Mouse (Mus musculus): ENCODE measurements around the gene Snrpa1. TPM values are rescaled to one million over a fixed set of nuclear protein-coding genes. Genes with fewer than 3 reads are reported as not detected.

The Snrpa1 gene
- polyA plus RNA-seq, 1 experiment = 66.0 TPM

GRCm38 (mm10) chr7:66088077-66088476, 29.3 kb downstream of the Snrpa1 start:
- WGBS = 76% methylated on average over 2 of the region's 2 CpGs
- H3K4me3 ChIP-seq (replicated peaks; ENCODE audit: control insufficient read depth, low read depth, low read length) = no peak overlapping the region
- TF ChIP-seq CTCF (IDR thresholded peaks at IDR 0.05; ENCODE audit: control insufficient read depth, insufficient read depth, low read length) = no peak
- TF ChIP-seq POLR2A (IDR thresholded peaks at IDR 0.05; ENCODE audit: borderline replicate concordance, control insufficient read depth, low read depth, low read length) = no peak
- H3K4me1 ChIP-seq (ENCODE audit: control insufficient read depth, insufficient read depth, low read length) = no peaks in the 10 kb centered on the region; the same call in 1 of the 2 replicates
- H3K27ac ChIP-seq (ENCODE audit: control insufficient read depth, insufficient read depth, low read depth, low read length, poor library complexity) = no peak overlapping the region

DNA sequence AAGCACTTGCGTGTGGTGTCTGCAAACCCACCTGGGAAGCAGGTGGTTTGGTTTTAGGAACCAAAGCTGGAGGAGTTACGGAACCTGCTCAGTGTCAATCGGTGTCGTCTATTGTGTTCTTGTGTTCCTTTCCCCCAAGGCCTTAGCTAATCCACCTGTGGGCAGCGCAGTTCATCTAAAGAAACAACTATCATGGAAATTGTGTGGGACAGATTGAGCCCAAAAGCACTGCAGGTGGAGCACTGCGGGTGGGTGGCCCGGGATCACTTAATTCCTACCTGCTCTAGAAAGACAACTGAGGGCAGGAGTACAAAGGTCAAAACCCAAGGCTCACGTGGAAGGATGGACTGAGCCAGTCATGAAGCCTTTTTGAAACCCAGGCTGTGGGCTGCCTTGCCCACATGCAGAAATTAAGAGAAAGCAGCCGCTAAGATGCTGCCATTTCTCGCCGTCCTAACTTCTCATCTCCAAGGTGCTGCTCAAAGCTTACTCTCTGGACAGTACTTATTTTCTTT, 31.9 kb downstream of the Snrpa1 start:
- Histone ChIP-seq H3K4me1 (ENCODE audit: control insufficient read depth, insufficient read depth, low read length) (no peaks in the 10 kb centered on the region), H3K27ac (ENCODE audit: control insufficient read depth, insufficient read depth, low read depth, low read length, poor library complexity) (no peak overlapping the region), H3K4me3 (replicated peaks; ENCODE audit: control insufficient read depth, low read depth, low read length) (no peak overlapping the region)
- TF ChIP-seq CTCF (IDR thresholded peaks at IDR 0.05; ENCODE audit: control insufficient read depth, insufficient read depth, low read length) (no peak), POLR2A (IDR thresholded peaks at IDR 0.05; ENCODE audit: borderline replicate concordance, control insufficient read depth, low read depth, low read length) (no peak)
- WGBS = 86% methylated on average over 11 of the region's 11 CpGs

DNA sequence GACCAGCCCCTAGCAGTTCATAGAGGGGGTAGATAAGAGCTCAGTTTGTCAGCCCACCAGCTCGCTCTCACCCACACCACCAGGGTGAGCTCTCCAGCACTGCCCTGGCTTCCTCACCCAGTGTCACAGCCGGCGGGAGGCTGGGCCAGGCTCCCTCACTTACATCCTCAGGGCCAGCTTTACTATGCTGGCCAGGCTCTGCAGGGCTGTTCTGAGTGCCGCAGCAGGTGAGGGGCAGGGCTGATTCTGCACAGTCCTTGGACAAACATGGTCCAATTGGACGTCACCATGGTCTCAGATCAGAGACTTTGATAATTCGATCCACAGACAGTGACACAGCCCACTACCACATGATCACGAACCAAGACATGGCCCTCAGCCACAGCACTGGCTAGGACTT, 32.8 kb downstream of the Snrpa1 start:
- no peak for TF ChIP-seq CTCF (IDR thresholded peaks at IDR 0.05; ENCODE audit: control insufficient read depth, insufficient read depth, low read length)
- TF ChIP-seq POLR2A (IDR thresholded peaks at IDR 0.05; ENCODE audit: borderline replicate concordance, control insufficient read depth, low read depth, low read length) = no peak
- Histone ChIP-seq H3K4me1 (ENCODE audit: control insufficient read depth, insufficient read depth, low read length) (no peaks in the 10 kb centered on the region), H3K4me3 (replicated peaks; ENCODE audit: control insufficient read depth, low read depth, low read length) (no peak overlapping the region), H3K27ac (ENCODE audit: control insufficient read depth, insufficient read depth, low read depth, low read length, poor library complexity) (no peak overlapping the region)
- WGBS = 80% methylated on average over 7 of the region's 7 CpGs

GRCm38 (mm10) chr7:66092656-66093055, 33.9 kb downstream of the Snrpa1 start:
- 84% methylated on average over 8 of the region's 8 CpGs for WGBS
- TF ChIP-seq CTCF (IDR thresholded peaks at IDR 0.05; ENCODE audit: control insufficient read depth, insufficient read depth, low read length) (no peak), POLR2A (IDR thresholded peaks at IDR 0.05; ENCODE audit: borderline replicate concordance, control insufficient read depth, low read depth, low read length) (no peak)
- H3K4me1 ChIP-seq (ENCODE audit: control insufficient read depth, insufficient read depth, low read length) = no peaks in the 10 kb centered on the region
- H3K4me3 ChIP-seq (replicated peaks; ENCODE audit: control insufficient read depth, low read depth, low read length) = no peak overlapping the region
- H3K27ac ChIP-seq (ENCODE audit: control insufficient read depth, insufficient read depth, low read depth, low read length, poor library complexity) = no peak overlapping the region

DNA sequence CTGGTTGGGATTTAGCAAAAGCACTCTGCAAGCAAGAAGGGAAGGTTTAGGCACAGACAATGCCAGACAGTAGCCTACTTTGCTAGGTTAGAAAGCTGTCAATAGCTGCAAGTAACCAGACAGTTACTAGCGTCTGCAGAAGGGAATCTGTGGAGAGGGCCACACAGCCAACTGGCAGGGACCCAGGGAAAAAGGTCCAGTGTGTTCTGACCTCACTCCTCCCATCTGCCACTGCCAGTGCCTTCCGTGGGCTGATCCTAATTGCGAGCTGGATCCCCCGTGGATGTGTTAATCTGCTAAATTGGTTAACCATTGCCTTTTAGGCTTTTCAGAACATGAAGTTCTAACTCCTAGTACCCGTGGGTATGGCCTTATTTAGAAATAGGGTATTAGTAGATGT, 35.3 kb downstream of the Snrpa1 start:
- TF ChIP-seq CTCF (IDR thresholded peaks at IDR 0.05; ENCODE audit: control insufficient read depth, insufficient read depth, low read length) (no peak), POLR2A (IDR thresholded peaks at IDR 0.05; ENCODE audit: borderline replicate concordance, control insufficient read depth, low read depth, low read length) (no peak)
- Histone ChIP-seq H3K4me1 (ENCODE audit: control insufficient read depth, insufficient read depth, low read length) (no peaks in the 10 kb centered on the region), H3K4me3 (replicated peaks; ENCODE audit: control insufficient read depth, low read depth, low read length) (no peak overlapping the region), H3K27ac (ENCODE audit: control insufficient read depth, insufficient read depth, low read depth, low read length, poor library complexity) (no peak overlapping the region)
- WGBS = 77% methylated on average over 5 of the region's 5 CpGs

GRCm38 (mm10) chr7:66098803-66099202, 40.0 kb downstream of the Snrpa1 start:
- Histone ChIP-seq H3K27ac (ENCODE audit: control insufficient read depth, insufficient read depth, low read depth, low read length, poor library complexity) (no peak overlapping the region), H3K4me1 (ENCODE audit: control insufficient read depth, insufficient read depth, low read length) (no peaks in the 10 kb centered on the region), H3K4me3 (replicated peaks; ENCODE audit: control insufficient read depth, low read depth, low read length) (no peak overlapping the region)
- WGBS = 80% methylated on average over 7 of the region's 7 CpGs
- TF ChIP-seq POLR2A (IDR thresholded peaks at IDR 0.05; ENCODE audit: borderline replicate concordance, control insufficient read depth, low read depth, low read length) (no peak), CTCF (IDR thresholded peaks at IDR 0.05; ENCODE audit: control insufficient read depth, insufficient read depth, low read length) (no peak)

- Histone ChIP-seq H3K27ac (ENCODE audit: control insufficient read depth, insufficient read depth, low read depth, low read length, poor library complexity) (no peak overlapping the region), H3K4me1 (ENCODE audit: control insufficient read depth, insufficient read depth, low read length) (no peaks in the 10 kb centered on the region; the same call in 1 of the 2 replicates), H3K4me3 (replicated peaks; ENCODE audit: control insufficient read depth, low read depth, low read length) (no peak overlapping the region)
- 2% methylated on average over 4 of the region's 4 CpGs for WGBS
- TF ChIP-seq POLR2A (IDR thresholded peaks at IDR 0.05; ENCODE audit: borderline replicate concordance, control insufficient read depth, low read depth, low read length) = no peak
- TF ChIP-seq CTCF (IDR thresholded peaks at IDR 0.05; ENCODE audit: control insufficient read depth, insufficient read depth, low read length) = no peak
Measured at GRCm38 (mm10) chr7:66101866-66102265, 43.1 kb downstream of the Snrpa1 start.

- H3K27ac ChIP-seq (ENCODE audit: control insufficient read depth, insufficient read depth, low read depth, low read length, poor library complexity) = no peak overlapping the region
Measured at GRCm38 (mm10) chr7:66104531-66104930, 45.7 kb downstream of the Snrpa1 start.

DNA sequence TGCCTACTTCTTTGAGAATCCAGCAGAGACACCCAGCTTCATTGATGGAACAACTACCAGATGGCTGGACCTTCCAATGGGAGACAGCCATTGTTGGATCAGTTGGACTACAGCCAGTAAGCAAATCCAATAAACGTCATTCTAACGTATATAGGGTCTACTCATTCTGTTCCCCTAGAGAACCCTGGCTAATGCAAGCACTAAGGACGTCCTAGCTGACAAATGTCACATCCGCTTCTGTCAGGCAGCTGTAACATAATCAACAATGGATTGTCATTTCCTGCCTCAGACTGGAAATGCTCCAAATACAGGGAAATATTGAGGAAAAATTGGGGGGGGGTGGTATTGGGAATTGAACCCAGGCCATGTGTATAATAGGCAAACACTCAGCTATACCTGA, 47.0 kb downstream of the Snrpa1 start:
- Histone ChIP-seq H3K4me1 (ENCODE audit: control insufficient read depth, insufficient read depth, low read length) (no peaks in the 10 kb centered on the region; the same call in none of the 2 replicates), H3K27ac (ENCODE audit: control insufficient read depth, insufficient read depth, low read depth, low read length, poor library complexity) (no peak overlapping the region), H3K4me3 (replicated peaks; ENCODE audit: control insufficient read depth, low read depth, low read length) (no peak overlapping the region)
- WGBS = 60% methylated on average over 4 of the region's 4 CpGs
- TF ChIP-seq POLR2A (IDR thresholded peaks at IDR 0.05; ENCODE audit: borderline replicate concordance, control insufficient read depth, low read depth, low read length) (no peak), CTCF (IDR thresholded peaks at IDR 0.05; ENCODE audit: control insufficient read depth, insufficient read depth, low read length) (no peak)

More at GRCm38 (mm10) chr7:66104531-66104930, 45.7 kb downstream of the Snrpa1 start:
- no peak for TF ChIP-seq POLR2A (IDR thresholded peaks at IDR 0.05; ENCODE audit: borderline replicate concordance, control insufficient read depth, low read depth, low read length)
- Histone ChIP-seq H3K4me1 (ENCODE audit: control insufficient read depth, insufficient read depth, low read length) (no peaks in the 10 kb centered on the region; the same call in none of the 2 replicates), H3K4me3 (replicated peaks; ENCODE audit: control insufficient read depth, low read depth, low read length) (no peak overlapping the region)
- WGBS = 78% methylated on average over 5 of the region's 5 CpGs

Measured in bone marrow, adult 2 months (tissue).